Mouse (Mus musculus) stomach, embryonic 14.5 days (tissue): ENCODE results near the gene Ogdhl. TPM values are rescaled to one million over a fixed set of nuclear protein-coding genes. Genes with fewer than 3 reads are reported as not detected.

Experiments
- ATAC-seq: fragments of 200-750 bp; cut with Nextera tagmentation; 2 replicates; pipeline ENCODE4 v1.8.0; 2017; ENCODE audit warnings: low read depth, moderate TSS enrichment; ENCODE audit not compliant: insufficient number of reproducible peaks, insufficient read depth, low FRiP score
- H3K27ac ChIP-seq: fragments of 300-500 bp; sonication (generic); 2 replicates; pipeline ENCODE4 v1.5.1; 2014; ENCODE audit warnings: mild to moderate bottlenecking, low read length, moderate library complexity, mixed read lengths
- H3K27me3 ChIP-seq: fragments of 300-500 bp; sonication (generic); 2 replicates; pipeline ENCODE4 v1.6.1; 2014; ENCODE audit warnings: low read length, control low read depth, mixed read lengths; ENCODE audit not compliant: control insufficient read depth, insufficient read depth
- H3K36me3 ChIP-seq: fragments of 300-500 bp; sonication (generic); 2 replicates; pipeline ENCODE4 v1.6.1; 2014; ENCODE audit warnings: mild to moderate bottlenecking, control low read depth, low read length, moderate library complexity, mixed read lengths; ENCODE audit not compliant: control insufficient read depth, insufficient read depth
- H3K4me1 ChIP-seq: fragments of 300-500 bp; sonication (generic); 2 replicates; pipeline ENCODE4 v1.6.1; 2014; ENCODE audit warnings: low read length, control low read depth, mixed read lengths; ENCODE audit not compliant: control insufficient read depth, insufficient read depth
- H3K4me2 ChIP-seq: fragments of 300-500 bp; sonication (generic); replicated peaks from 2 replicates; pipeline ENCODE4 v1.6.1; 2014; ENCODE audit warnings: low read depth, low read length, control low read depth
- H3K4me3 ChIP-seq: fragments of 300-500 bp; sonication (generic); 2 replicates; pipeline ENCODE4 v1.5.1; 2014; ENCODE audit warnings: low read depth, low read length, control low read depth
- H3K9ac ChIP-seq: fragments of 300-500 bp; sonication (generic); replicated peaks from 2 replicates; pipeline ENCODE4 v1.6.1; 2014; ENCODE audit warnings: low read depth, mild to moderate bottlenecking, control low read depth, low read length, moderate library complexity, mixed read lengths
- H3K9me3 ChIP-seq: fragments of 300-500 bp; sonication (generic); 2 replicates; pipeline ENCODE4 v1.6.1; 2016; ENCODE audit warnings: low read depth, low read length, control low read depth; ENCODE audit not compliant: control insufficient read depth
- WGBS: fragments of 180-500 bp; shearing (Covaris S2); extraction: QIAGEN DNeasy Blood & Tissue Kit; methylation state at CpG from one replicate; pipeline ENCODE4 v1.1.7; 2014; 5-methylcytosine and 5-hydroxymethylcytosine counted together
- polyA plus RNA-seq: library from polyadenylated mRNA; unstranded; fragments of >200 nt; fragmentation: Nextera tagmentation; extraction: Ambion mirVana; gene quantifications from 2 replicates; pipeline ENCODE4 v1.2.1, GENCODE M21; 2014

Gene Ogdhl
- polyA plus RNA-seq, 1 experiment from 2014 or later: 13.6 TPM

- 5% methylated on average over 13 of the region's 13 CpGs for WGBS
- Histone ChIP-seq H3K4me3 (no peak within 1 kb of the TSS), H3K4me2 (no peak within 1 kb of the TSS), H3K4me1 (no peaks in the 10 kb centered on the region), H3K9ac (no peak within 1 kb of the TSS), H3K27ac (no peak within 1 kb of the TSS), H3K36me3 (no peaks in the 10 kb centered on the region), H3K9me3 (no peaks in the 10 kb centered on the region), H3K27me3 (no peaks in the 10 kb centered on the region)
- ATAC-seq: peak; percentile 85
Measured at GRCm38 (mm10) chr14:32388196-32388595, 66.4 kb downstream of the Ogdhl start, which contains the start of gene 1700024G13Rik. Gene 1700024G13Rik, minus strand, starts transcription at chr14:32388391.

Other genes with a start within 250 kb of the Ogdhl start
- gene Oxnad1, start 236.6 kb upstream of the Ogdhl start, polyA plus RNA-seq: 19.3 and 25.9 TPM in 2 replicates
- gene Dph3, start 236.3 kb upstream of the Ogdhl start, polyA plus RNA-seq: 97.1 and 98.3 TPM in 2 replicates
- not detected in 2 replicates for gene Msmb, start 180.0 kb upstream of the Ogdhl start, polyA plus RNA-seq
- 109 and 117 TPM in 2 replicates for gene Ncoa4, start 162.2 kb upstream of the Ogdhl start, polyA plus RNA-seq
- 256 and 262 TPM in 2 replicates for gene Timm23, start 120.1 kb upstream of the Ogdhl start, polyA plus RNA-seq
- 47.1 and 50.2 TPM in 2 replicates for gene Parg, start 120.1 kb upstream of the Ogdhl start, polyA plus RNA-seq
- gene 1700024G13Rik, start 66.4 kb downstream of the Ogdhl start, polyA plus RNA-seq: not detected in 2 replicates
- gene Slc18a3, start 142.8 kb downstream of the Ogdhl start, polyA plus RNA-seq: 4.9 and 5.5 TPM in 2 replicates
- 0.66 and 0.90 TPM in 2 replicates for gene Chat, start 144.0 kb downstream of the Ogdhl start, polyA plus RNA-seq
- gene Ercc6, start 191.5 kb downstream of the Ogdhl start, polyA plus RNA-seq: 18.6 and 20.1 TPM in 2 replicates